Mouse (Mus musculus) limb, embryonic 15.5 days (tissue): ENCODE data around the gene Atp6v1g1. TPM values are rescaled to one million over a fixed set of nuclear protein-coding genes. Genes with fewer than 3 reads are reported as not detected.

ENCODE experiments used
- ATAC-seq: fragments of 200-750 bp; cut with Nextera tagmentation; 2 replicates; pipeline ENCODE4 v1.8.0; 2017; ENCODE audit warnings: low read depth, moderate TSS enrichment; ENCODE audit not compliant: insufficient number of reproducible peaks, low FRiP score, low TSS enrichment
- H3K27ac ChIP-seq: fragments of 300-500 bp; sonication (generic); 2 replicates; pipeline ENCODE4 v1.5.1; 2015; ENCODE audit warnings: moderate library complexity, mild to moderate bottlenecking, inconsistent platforms
- H3K27me3 ChIP-seq: fragments of 300-500 bp; sonication (generic); 2 replicates; pipeline ENCODE4 v1.6.1; 2015; ENCODE audit warnings: inconsistent platforms
- H3K36me3 ChIP-seq: fragments of 300-500 bp; sonication (generic); 2 replicates; pipeline ENCODE4 v1.6.1; 2015; ENCODE audit warnings: inconsistent platforms
- H3K4me1 ChIP-seq: fragments of 300-500 bp; sonication (generic); 2 replicates; pipeline ENCODE4 v1.6.1; 2015; ENCODE audit warnings: inconsistent platforms
- H3K4me2 ChIP-seq: fragments of 300-500 bp; sonication (generic); 2 replicates; pipeline ENCODE4 v1.6.1; 2015; ENCODE audit warnings: mild to moderate bottlenecking, inconsistent platforms
- H3K4me3 ChIP-seq: fragments of 300-500 bp; sonication (generic); 2 replicates; pipeline ENCODE4 v1.5.1; 2015; ENCODE audit warnings: mild to moderate bottlenecking, inconsistent platforms
- H3K9ac ChIP-seq: fragments of 300-500 bp; sonication (generic); 2 replicates; pipeline ENCODE4 v1.6.1; 2015; ENCODE audit warnings: inconsistent platforms
- H3K9me3 ChIP-seq: fragments of 300-500 bp; sonication (generic); 2 replicates; pipeline ENCODE4 v1.6.1; 2016; ENCODE audit warnings: inconsistent platforms
- WGBS: fragments of 180-500 bp; shearing (Covaris S2); methylation state at CpG from one replicate; pipeline ENCODE4 v1.1.7; 2015; 5-methylcytosine and 5-hydroxymethylcytosine counted together
- polyA plus RNA-seq: library from polyadenylated mRNA; unstranded; fragments of >200 nt; fragmentation: Nextera tagmentation; extraction: Ambion mirVana; gene quantifications from 2 replicates; pipeline ENCODE4 v1.2.1, GENCODE M21; 2015

The Atp6v1g1 gene
- polyA plus RNA-seq, 1 experiment from 2014 or later = 315 TPM

DNA sequence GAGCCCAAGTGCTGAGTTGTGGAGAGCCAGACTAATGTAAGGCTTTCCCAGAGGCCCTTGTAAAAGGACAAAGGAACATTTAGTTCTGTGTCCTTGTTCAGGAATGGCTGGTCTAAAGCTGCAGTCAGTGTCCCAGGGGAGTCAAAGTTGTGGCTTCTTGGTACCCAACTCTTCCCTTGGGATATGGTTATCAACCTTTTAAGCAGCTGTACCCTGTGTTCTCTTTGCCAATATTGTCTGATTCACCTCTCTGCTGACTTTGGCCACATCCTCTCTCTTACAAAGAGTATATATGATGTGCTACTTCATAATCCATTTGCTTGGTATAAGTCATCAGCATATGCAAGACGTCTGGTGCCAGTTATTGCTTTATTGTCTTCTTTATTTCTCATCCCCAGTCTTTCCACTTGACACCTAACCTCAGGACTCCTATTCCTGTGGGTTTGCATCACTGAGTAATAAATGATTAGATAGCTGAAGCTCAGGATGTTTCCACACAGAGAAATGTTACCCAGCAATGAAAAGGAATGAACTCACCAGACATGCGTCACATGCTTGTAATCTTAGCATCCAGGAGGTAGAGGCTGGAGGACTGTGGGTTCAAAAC is 22.7 kb upstream of the Atp6v1g1 start:
- WGBS = 73% methylated on average over 2 of the region's 2 CpGs
- no peaks in the 10 kb centered on the region for H3K9me3 ChIP-seq
- no peak for ATAC-seq
- H3K9ac ChIP-seq = no peak overlapping the region
- H3K36me3 ChIP-seq = no peaks in the 10 kb centered on the region
- H3K4me1 ChIP-seq = no peaks in the 10 kb centered on the region
- no peak overlapping the region for H3K27ac ChIP-seq
- H3K4me2 ChIP-seq = no peak overlapping the region
- no peaks in the 10 kb centered on the region for H3K27me3 ChIP-seq
- no peak overlapping the region for H3K4me3 ChIP-seq

DNA sequence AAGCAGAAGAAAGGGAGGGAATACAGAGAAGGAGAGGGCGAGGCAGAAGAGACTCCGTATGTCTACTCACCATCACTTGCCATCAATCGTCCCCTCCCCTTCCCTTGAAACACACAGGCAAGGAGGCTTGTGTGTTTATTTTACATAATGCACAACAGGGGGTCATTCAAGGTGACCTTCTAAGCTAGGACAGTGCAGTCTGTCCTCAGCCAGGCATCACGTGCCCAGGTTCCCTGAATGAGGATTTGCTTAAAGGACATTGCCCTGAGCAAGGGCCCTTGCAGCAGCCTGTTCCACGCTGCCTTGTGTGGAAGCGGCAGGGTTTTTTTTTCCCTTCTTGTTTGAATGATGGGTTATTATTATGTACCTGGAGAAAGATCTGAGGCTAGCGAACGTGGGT is 19.1 kb upstream of the Atp6v1g1 start:
- Histone ChIP-seq H3K9ac (no peak overlapping the region), H3K4me1 (no peaks in the 10 kb centered on the region), H3K4me2 (no peak overlapping the region), H3K36me3 (no peaks in the 10 kb centered on the region), H3K4me3 (no peak overlapping the region), H3K27ac (no peak overlapping the region), H3K27me3 (no peaks in the 10 kb centered on the region), H3K9me3 (no peaks in the 10 kb centered on the region)
- no peak for ATAC-seq
- 80% methylated on average over 8 of the region's 8 CpGs for WGBS

DNA sequence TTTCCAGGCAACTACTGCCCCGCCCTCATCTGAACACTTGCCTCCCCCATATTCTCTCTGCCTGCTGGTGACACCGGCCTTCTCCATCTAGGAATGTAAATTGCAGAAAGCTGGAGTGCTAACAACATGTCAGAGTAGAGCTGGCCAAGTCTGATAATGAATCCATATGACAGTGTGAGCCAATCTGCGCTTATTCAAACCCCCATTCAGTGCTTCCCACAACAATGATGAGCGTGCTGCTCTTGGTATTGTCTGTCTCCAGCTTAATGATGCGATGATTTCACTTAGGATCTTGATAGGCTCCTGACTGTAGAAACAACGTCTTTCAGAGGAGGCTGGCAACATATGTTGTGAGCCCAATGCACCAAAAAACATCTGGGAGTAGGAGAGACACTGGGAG is 15.6 kb upstream of the Atp6v1g1 start:
- Histone ChIP-seq H3K36me3 (no peaks in the 10 kb centered on the region), H3K4me2 (no peak overlapping the region), H3K4me1 (no peaks in the 10 kb centered on the region), H3K9ac (no peak overlapping the region), H3K27me3 (no peaks in the 10 kb centered on the region), H3K27ac (no peak overlapping the region), H3K9me3 (no peaks in the 10 kb centered on the region), H3K4me3 (no peak overlapping the region)
- WGBS = 72% methylated on average over 6 of the region's 6 CpGs
- no peak for ATAC-seq

DNA sequence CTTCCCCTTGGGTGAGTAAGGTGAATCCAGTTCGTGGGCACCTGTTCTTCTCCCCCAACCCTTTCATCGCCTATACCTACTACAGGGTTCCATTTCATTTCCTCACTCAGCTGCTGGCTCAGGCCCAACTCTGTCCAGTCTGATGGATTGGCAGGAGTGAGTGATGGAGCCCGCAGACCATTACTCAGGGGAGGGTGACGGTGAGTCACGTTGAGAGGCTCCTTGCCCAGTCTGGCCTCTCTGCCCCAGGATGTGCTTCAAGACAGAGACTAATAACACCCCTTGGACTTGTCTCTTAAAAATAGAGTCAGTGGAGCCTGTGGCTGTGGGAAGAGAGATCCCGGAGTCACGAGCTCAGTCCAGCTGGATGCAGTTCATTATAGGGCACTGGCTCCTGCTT is 14.2 kb upstream of the Atp6v1g1 start:
- no peak for ATAC-seq
- no peaks in the 10 kb centered on the region for H3K4me1 ChIP-seq
- no peak overlapping the region for H3K27ac ChIP-seq
- no peak overlapping the region for H3K4me3 ChIP-seq
- no peaks in the 10 kb centered on the region for H3K36me3 ChIP-seq
- H3K27me3 ChIP-seq = no peaks in the 10 kb centered on the region
- 69% methylated on average over 7 of the region's 7 CpGs for WGBS
- no peaks in the 10 kb centered on the region for H3K9me3 ChIP-seq
- H3K4me2 ChIP-seq = no peak overlapping the region
- no peak overlapping the region for H3K9ac ChIP-seq

DNA sequence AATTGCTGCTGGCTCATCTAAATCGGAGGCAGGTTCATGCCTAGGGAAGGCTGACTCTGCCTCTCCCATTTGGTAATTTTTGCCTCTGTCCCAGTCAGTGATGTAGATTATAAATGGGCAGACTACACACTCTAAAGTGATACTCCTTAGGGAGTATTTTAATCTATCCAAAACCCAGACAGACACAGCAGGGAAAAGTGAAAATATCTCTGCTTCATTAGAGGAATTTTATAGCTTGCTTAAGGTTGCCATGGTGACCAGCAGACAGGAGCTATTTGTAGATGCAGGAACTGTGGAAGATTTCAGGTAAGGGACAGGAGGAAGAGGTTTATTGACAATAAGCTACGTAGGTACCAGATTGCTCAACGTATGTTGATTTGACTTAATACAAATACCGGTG is 7.0 kb upstream of the Atp6v1g1 start:
- H3K27ac ChIP-seq = no peak overlapping the region
- no peaks in the 10 kb centered on the region for H3K27me3 ChIP-seq
- no peaks in the 10 kb centered on the region for H3K4me1 ChIP-seq
- WGBS = 80% methylated on average over 4 of the region's 4 CpGs
- no peak overlapping the region for H3K4me2 ChIP-seq
- no peak overlapping the region for H3K9ac ChIP-seq
- ATAC-seq = no peak
- no peaks in the 10 kb centered on the region for H3K36me3 ChIP-seq
- no peak overlapping the region for H3K4me3 ChIP-seq
- no peaks in the 10 kb centered on the region for H3K9me3 ChIP-seq

DNA sequence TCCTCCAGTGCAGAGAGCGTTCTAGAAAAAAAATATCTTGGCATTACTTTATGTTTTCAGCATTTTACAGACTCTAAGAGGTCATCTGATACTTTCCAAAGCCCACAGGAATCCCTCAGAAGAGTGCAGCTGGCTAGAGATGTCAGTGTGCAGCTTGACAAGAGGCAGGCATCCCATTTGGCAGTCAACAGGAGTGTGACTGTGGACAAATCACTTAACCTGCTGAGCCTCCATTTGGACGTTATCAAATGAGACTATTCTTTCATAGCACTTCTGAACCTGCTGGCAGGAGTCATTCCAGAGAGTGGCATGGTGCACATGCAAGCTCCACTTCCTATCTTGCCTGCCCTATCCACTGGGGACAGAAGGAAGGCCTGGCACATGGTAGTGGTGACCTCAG is 2.4 kb upstream of the Atp6v1g1 start:
- H3K36me3 ChIP-seq = no peaks in the 10 kb centered on the region
- no peak overlapping the region for H3K9ac ChIP-seq
- no peaks in the 10 kb centered on the region for H3K27me3 ChIP-seq
- no peak for ATAC-seq
- no peak overlapping the region for H3K4me2 ChIP-seq
- H3K4me3 ChIP-seq = no peak overlapping the region
- WGBS = 47% methylated on average over 2 of the region's 2 CpGs
- H3K4me1 ChIP-seq = peaks cover 24% of the 10 kb centered on the region
- no peaks in the 10 kb centered on the region for H3K9me3 ChIP-seq
- no peak overlapping the region for H3K27ac ChIP-seq

DNA sequence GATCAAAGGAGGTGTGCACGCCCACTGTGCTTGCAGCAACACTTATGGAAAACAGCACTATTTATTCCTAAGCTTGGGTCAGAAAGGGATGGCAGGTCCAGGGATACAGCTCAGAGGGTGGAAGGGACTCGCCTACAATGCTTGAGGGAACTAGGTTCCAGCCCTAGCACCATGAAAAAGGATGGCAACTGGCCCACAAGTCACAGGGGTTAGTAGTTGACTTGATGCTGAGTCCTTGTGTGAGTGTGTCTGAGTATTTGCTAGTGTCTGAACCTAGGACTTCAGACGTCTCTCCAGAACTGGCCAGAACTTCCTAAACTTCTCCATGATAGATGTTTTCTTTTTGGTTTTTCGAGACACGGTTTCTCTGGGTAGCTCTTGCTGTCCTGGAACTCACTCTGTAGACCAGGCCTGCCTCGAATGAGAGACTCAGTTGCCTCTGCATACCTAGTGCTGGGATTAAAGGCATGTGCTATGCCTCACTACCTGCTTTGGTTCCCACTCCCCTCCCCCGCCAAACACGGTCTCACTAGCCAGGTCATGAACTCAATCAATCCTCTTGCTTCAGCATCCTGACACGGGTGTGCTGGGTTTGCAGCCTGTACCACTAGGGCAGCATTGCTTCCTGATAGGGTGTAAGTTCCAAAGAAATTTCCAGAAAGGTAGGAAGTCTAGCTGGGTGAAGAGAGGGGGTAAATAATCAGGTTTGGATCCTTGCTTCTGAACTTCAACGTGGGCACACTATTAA is 652 bp upstream of the Atp6v1g1 start:
- H3K4me3 ChIP-seq = peak overlapping the region; percentile 79
- peaks cover 10% of the 10 kb centered on the region for H3K36me3 ChIP-seq
- peak; percentile 32 for ATAC-seq
- H3K27me3 ChIP-seq = no peaks in the 10 kb centered on the region
- peak overlapping the region; percentile 34 for H3K4me2 ChIP-seq
- peaks cover 29% of the 10 kb centered on the region for H3K4me1 ChIP-seq
- 49% methylated on average over 10 of the region's 10 CpGs for WGBS
- no peaks in the 10 kb centered on the region for H3K9me3 ChIP-seq
- peak overlapping the region; percentile 70 for H3K27ac ChIP-seq
- H3K9ac ChIP-seq = no peak overlapping the region

DNA sequence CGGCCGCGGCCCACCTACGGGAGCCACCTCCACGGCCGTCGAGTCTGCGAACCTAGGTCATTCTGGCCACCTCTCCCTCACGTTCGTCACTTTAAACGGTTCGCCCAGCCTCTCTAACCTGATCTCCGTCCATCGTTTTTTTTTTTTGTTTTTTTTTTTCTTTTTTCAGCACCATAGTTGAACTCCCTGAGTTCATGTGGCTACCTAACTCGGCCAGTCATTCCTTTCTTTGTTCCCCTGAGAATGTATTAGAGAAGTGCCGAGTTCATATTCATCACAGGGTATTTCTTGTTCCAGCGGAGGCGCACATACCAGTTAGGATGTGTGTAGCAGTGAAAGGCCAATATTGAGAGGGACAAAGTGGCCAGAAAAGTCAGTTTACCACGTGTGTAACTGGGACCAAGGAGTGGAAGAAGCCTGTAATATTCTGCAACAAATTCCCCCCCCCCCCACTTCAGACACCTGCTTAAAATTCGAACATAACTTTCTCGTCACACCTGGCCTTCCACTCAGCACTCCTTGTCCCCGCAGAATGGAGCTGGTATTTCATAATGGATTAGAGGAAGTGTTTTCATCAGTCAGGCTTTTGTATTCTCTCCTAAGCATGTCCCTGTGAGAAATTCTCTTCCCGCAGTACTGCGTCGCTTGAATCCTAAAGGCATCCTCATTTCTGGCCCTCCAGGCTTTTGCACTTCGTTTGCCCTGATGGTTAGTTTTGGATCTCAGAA is 823 bp downstream of the Atp6v1g1 start:
- Histone ChIP-seq H3K4me3 (peak overlapping the region; percentile 79), H3K27ac (peak overlapping the region; percentile 89), H3K9ac (peak overlapping the region; percentile 91), H3K4me1 (peaks cover 29% of the 10 kb centered on the region), H3K36me3 (peaks cover 20% of the 10 kb centered on the region), H3K4me2 (peak overlapping the region; percentile 59), H3K27me3 (no peaks in the 10 kb centered on the region), H3K9me3 (no peaks in the 10 kb centered on the region)
- no peak for ATAC-seq
- WGBS = 12% methylated on average over 26 of the region's 26 CpGs

DNA sequence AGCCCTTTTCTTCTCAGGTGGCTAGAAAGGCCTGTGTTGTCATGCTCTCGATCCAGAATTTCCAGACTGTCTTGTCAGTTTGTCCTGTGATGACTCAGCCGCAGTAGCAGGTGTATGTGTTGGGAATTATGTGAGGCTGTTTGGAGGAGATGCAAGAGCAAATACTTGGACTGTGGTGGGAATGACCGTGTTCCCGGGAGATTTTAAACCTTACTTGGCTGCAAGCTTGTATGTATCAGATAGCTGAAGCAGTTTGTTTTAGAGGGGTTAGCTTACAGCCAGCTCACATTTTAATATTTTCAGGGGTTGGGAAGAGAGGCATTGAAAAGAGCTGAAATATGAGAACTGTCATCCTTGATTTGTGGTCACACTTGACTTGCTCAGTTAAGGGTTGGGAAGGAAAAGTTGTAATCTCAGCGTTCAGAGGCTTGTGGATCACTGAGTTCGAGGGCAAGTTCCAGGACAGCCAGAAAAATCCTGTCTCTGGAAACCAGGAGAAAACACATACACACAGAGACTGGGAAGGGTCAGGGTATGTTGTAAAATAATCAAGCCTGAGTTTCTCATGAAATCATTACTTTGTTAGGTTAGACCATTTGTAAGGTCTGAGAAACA is 2.0 kb downstream of the Atp6v1g1 start:
- Histone ChIP-seq H3K9ac (no peak overlapping the region), H3K4me1 (peaks cover 29% of the 10 kb centered on the region), H3K27me3 (no peaks in the 10 kb centered on the region), H3K4me2 (peak overlapping the region; percentile 59), H3K27ac (0 out of 2 replicates have a peak overlapping the region, but pooled peaks have one; percentile 34), H3K9me3 (no peaks in the 10 kb centered on the region), H3K4me3 (peak overlapping the region; percentile 79), H3K36me3 (peaks cover 29% of the 10 kb centered on the region)
- no peak for ATAC-seq
- 62% methylated on average over 6 of the region's 6 CpGs for WGBS

DNA sequence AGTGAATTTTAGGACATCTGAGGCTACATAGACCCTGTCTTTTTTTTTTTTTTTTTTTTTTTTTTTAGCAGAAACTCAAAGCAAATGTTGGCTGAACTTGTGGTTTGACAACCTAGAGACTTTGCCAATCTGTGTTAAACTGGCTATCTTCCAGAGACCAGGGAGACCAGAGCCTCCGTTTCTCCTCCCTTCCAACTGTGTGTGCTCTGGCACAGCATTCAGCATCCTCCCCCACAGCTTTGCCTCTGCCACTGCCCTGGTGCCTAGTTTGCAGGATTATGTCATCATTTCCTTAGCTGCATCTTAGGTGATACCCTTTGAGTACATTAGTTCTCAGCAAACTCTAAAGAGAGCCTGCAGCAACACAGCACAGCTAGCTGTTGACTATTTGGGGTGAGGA is 3.2 kb downstream of the Atp6v1g1 start:
- Histone ChIP-seq H3K27me3 (no peaks in the 10 kb centered on the region), H3K9ac (no peak overlapping the region), H3K4me1 (peaks cover 29% of the 10 kb centered on the region), H3K4me2 (no peak overlapping the region), H3K4me3 (no peak overlapping the region), H3K27ac (no peak overlapping the region), H3K9me3 (no peaks in the 10 kb centered on the region), H3K36me3 (peaks cover 42% of the 10 kb centered on the region)
- WGBS = 38% methylated on average over 1 of the region's 1 CpGs
- ATAC-seq = no peak

DNA sequence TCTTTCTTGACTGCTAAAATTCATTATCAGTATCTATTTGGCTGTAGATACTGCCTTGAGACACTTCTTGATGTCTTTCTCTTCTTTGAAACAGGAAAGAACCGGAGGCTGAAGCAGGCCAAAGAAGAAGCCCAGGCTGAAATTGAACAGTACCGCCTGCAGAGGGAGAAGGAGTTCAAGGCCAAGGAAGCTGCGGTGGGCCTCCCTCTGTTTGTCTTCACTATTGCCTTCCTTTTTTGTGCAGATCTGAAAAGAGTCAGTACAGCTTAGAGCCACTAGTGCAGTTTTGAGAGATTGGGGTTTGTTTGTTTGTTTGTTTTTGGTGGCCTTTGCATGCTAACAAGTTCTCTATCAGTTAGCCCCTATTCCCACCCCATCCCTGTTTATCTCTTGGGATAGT is 3.9 kb downstream of the Atp6v1g1 start:
- WGBS = 84% methylated on average over 3 of the region's 3 CpGs
- H3K4me3 ChIP-seq = no peak overlapping the region
- ATAC-seq = no peak
- no peaks in the 10 kb centered on the region for H3K27me3 ChIP-seq
- no peak overlapping the region for H3K27ac ChIP-seq
- peaks cover 46% of the 10 kb centered on the region for H3K36me3 ChIP-seq
- H3K9ac ChIP-seq = no peak overlapping the region
- H3K4me2 ChIP-seq = no peak overlapping the region
- peaks cover 29% of the 10 kb centered on the region for H3K4me1 ChIP-seq
- no peaks in the 10 kb centered on the region for H3K9me3 ChIP-seq

DNA sequence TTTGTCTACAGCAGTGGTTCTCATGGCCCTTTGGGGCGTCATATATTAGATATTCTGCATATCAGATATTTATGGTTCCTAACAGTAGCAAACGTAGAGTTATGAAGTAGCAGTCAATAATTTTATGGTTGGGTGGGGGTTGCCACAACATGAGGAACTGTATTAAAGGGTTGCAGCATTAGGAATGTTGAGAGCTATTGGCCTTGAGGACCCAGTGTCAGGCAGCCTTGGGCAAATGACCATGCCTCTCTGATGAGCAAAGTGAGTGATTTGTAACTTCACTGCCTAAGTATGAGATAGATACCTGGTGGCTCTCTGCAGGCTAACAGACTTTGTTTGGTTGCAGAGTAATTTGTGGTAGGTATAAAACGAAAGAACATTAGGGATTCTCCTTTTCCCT is 6.3 kb downstream of the Atp6v1g1 start:
- WGBS = 90% methylated on average over 3 of the region's 3 CpGs
- Histone ChIP-seq H3K27ac (no peak overlapping the region), H3K9ac (no peak overlapping the region), H3K9me3 (no peaks in the 10 kb centered on the region), H3K4me2 (no peak overlapping the region), H3K4me1 (peaks cover 17% of the 10 kb centered on the region), H3K27me3 (no peaks in the 10 kb centered on the region), H3K4me3 (no peak overlapping the region), H3K36me3 (peaks cover 57% of the 10 kb centered on the region)
- ATAC-seq = no peak
